Mouse (Mus musculus): ENCODE results near the gene Gm21992. TPM values are rescaled to one million over a fixed set of nuclear protein-coding genes. Genes with fewer than 3 reads are reported as not detected.
A peak's percentile ranks its signal among the peaks of the same experiment; 100 is the strongest.
"Not testable (repeated sequence)": the region's sequence is repeated elsewhere in the genome, so short reads cannot be mapped to it uniquely, and the experiment has no call there.

Gm21992 gene
- polyA plus RNA-seq, 1 experiment: 32.0 TPM

- H3K36me3 ChIP-seq (ENCODE audit: control insufficient read depth, insufficient read depth, low read length): no peaks in the 10 kb centered on the region
- peak; percentile 34 for DNase-seq
- H3K27me3 ChIP-seq (replicated peaks; ENCODE audit: control insufficient read depth, insufficient read depth, low read length): no peaks in the 10 kb centered on the region
- H3K27ac ChIP-seq (ENCODE audit: insufficient read depth, low read depth, low read length): no peak overlapping the region
- 86% methylated on average over 5 of the region's 6 CpGs for WGBS
- TF ChIP-seq CTCF (conservative IDR thresholded peaks at IDR 0.05; ENCODE audit: insufficient read depth, insufficient read length, low read depth, low read length) (peak; percentile 49), POLR2A (IDR thresholded peaks at IDR 0.05; ENCODE audit: low read depth, low read length) (no peak)
- no peak overlapping the region for H3K4me3 ChIP-seq (ENCODE audit: insufficient read depth, low read depth, low read length)
- peaks cover 16% of the 10 kb centered on the region for H3K4me1 ChIP-seq (ENCODE audit: control insufficient read depth, insufficient read depth, low read length)
These were observed 1.6 kb upstream of the Gm21992 start for GRCm38 (mm10) chr19:4813015-4813414.

- DNase-seq; H3K4me3 ChIP-seq (ENCODE audit: insufficient read depth, low read depth, low read length); H3K36me3 ChIP-seq (ENCODE audit: control insufficient read depth, insufficient read depth, low read length); H3K27ac ChIP-seq (ENCODE audit: insufficient read depth, low read depth, low read length); H3K27me3 ChIP-seq (replicated peaks; ENCODE audit: control insufficient read depth, insufficient read depth, low read length): not testable (repeated sequence)
- H3K4me1 ChIP-seq (ENCODE audit: control insufficient read depth, insufficient read depth, low read length): peaks cover 14% of the 10 kb centered on the region
- 74% methylated on average over 8 of the region's 8 CpGs for WGBS
These were observed 1.0 kb upstream of the Gm21992 start for GRCm38 (mm10) chr19:4812334-4812949.

GRCm38 (mm10) chr19:4811909-4812242 lies 464 bp upstream of the Gm21992 start:
- Histone ChIP-seq H3K36me3 (ENCODE audit: control insufficient read depth, insufficient read depth, low read length) (no peaks in the 10 kb centered on the region), H3K4me3 (ENCODE audit: insufficient read depth, low read depth, low read length) (peak overlapping the region; percentile 75), H3K27me3 (replicated peaks; ENCODE audit: control insufficient read depth, insufficient read depth, low read length) (no peaks in the 10 kb centered on the region), H3K27ac (ENCODE audit: insufficient read depth, low read depth, low read length) (peak overlapping the region; percentile 85), H3K4me1 (ENCODE audit: control insufficient read depth, insufficient read depth, low read length) (peaks cover 11% of the 10 kb centered on the region; the same call in 1 of the 2 replicates)
- WGBS: 2% methylated on average over 12 of the region's 12 CpGs
- no peak for TF ChIP-seq POLR2A (IDR thresholded peaks at IDR 0.05; ENCODE audit: low read depth, low read length)
- no peak for TF ChIP-seq CTCF (conservative IDR thresholded peaks at IDR 0.05; ENCODE audit: insufficient read depth, insufficient read length, low read depth, low read length)
- no peak for DNase-seq

- no peaks in the 10 kb centered on the region for H3K27me3 ChIP-seq (replicated peaks; ENCODE audit: control insufficient read depth, insufficient read depth, low read length)
- H3K4me1 ChIP-seq (ENCODE audit: control insufficient read depth, insufficient read depth, low read length): peaks cover 11% of the 10 kb centered on the region; the same call in 1 of the 2 replicates
- H3K36me3 ChIP-seq (ENCODE audit: control insufficient read depth, insufficient read depth, low read length): no peaks in the 10 kb centered on the region
- peak overlapping the region; percentile 91 for H3K27ac ChIP-seq (ENCODE audit: insufficient read depth, low read depth, low read length)
- DNase-seq: no peak
- peak overlapping the region; percentile 70 for H3K4me3 ChIP-seq (ENCODE audit: insufficient read depth, low read depth, low read length)
- under 1% methylated on average over 17 of the region's 17 CpGs for WGBS
- TF ChIP-seq POLR2A (IDR thresholded peaks at IDR 0.05; ENCODE audit: low read depth, low read length) (no peak), CTCF (conservative IDR thresholded peaks at IDR 0.05; ENCODE audit: insufficient read depth, insufficient read length, low read depth, low read length) (no peak)
These were observed 708 bp downstream of the Gm21992 start for GRCm38 (mm10) chr19:4810746-4811062.

GRCm38 (mm10) chr19:4810309-4810708 lies 1.1 kb downstream of the Gm21992 start:
- Histone ChIP-seq H3K27ac (ENCODE audit: insufficient read depth, low read depth, low read length) (peak overlapping the region; percentile 19; the same call in 1 of the 2 replicates), H3K4me3 (ENCODE audit: insufficient read depth, low read depth, low read length) (peak overlapping the region; percentile 70), H3K4me1 (ENCODE audit: control insufficient read depth, insufficient read depth, low read length) (peaks cover 11% of the 10 kb centered on the region; the same call in 1 of the 2 replicates), H3K36me3 (ENCODE audit: control insufficient read depth, insufficient read depth, low read length) (no peaks in the 10 kb centered on the region), H3K27me3 (replicated peaks; ENCODE audit: control insufficient read depth, insufficient read depth, low read length) (no peaks in the 10 kb centered on the region)
- no peak for TF ChIP-seq CTCF (conservative IDR thresholded peaks at IDR 0.05; ENCODE audit: insufficient read depth, insufficient read length, low read depth, low read length)
- WGBS: under 1% methylated on average over 14 of the region's 14 CpGs
- DNase-seq: no peak

DNA sequence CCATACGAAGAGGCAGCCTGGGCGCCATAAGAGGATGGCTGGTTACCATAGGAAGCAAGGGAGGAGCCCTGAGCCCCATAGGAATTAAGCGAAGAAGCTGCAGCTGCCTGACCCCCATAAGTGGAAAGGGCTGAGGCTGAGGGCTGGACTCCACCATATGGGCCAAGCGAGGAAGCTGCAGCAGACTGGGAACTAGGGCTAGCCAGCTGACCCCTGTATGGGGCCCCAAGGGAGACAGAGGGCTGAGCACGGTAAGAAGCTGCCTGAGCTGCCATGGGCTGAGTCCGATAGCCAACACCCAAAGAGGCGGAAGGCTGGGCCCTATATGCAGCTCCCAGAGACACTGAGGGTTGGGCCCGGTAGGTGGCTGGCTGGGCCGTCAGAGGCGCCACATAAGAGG lies 8.1 kb downstream of the Gm21992 start:
- no peaks in the 10 kb centered on the region; the same call in 1 of the 2 replicates for H3K4me1 ChIP-seq (ENCODE audit: control insufficient read depth, insufficient read depth, low read length)
- TF ChIP-seq POLR2A (IDR thresholded peaks at IDR 0.05; ENCODE audit: low read depth, low read length) (no peak), CTCF (conservative IDR thresholded peaks at IDR 0.05; ENCODE audit: insufficient read depth, insufficient read length, low read depth, low read length) (no peak)
- no peaks in the 10 kb centered on the region for H3K27me3 ChIP-seq (replicated peaks; ENCODE audit: control insufficient read depth, insufficient read depth, low read length)
- no peak overlapping the region for H3K4me3 ChIP-seq (ENCODE audit: insufficient read depth, low read depth, low read length)
- no peak overlapping the region for H3K27ac ChIP-seq (ENCODE audit: insufficient read depth, low read depth, low read length)
- H3K36me3 ChIP-seq (ENCODE audit: control insufficient read depth, insufficient read depth, low read length): no peaks in the 10 kb centered on the region; the same call in 1 of the 2 replicates
- 81% methylated on average over 10 of the region's 10 CpGs for WGBS
- no peak for DNase-seq

- DNase-seq: no peak
- WGBS: 92% methylated on average over 7 of the region's 7 CpGs
- TF ChIP-seq CTCF (conservative IDR thresholded peaks at IDR 0.05; ENCODE audit: insufficient read depth, insufficient read length, low read depth, low read length) (no peak), POLR2A (IDR thresholded peaks at IDR 0.05; ENCODE audit: low read depth, low read length) (no peak)
- Histone ChIP-seq H3K4me1 (ENCODE audit: control insufficient read depth, insufficient read depth, low read length) (no peaks in the 10 kb centered on the region; the same call in 1 of the 2 replicates), H3K27ac (ENCODE audit: insufficient read depth, low read depth, low read length) (no peak overlapping the region), H3K4me3 (ENCODE audit: insufficient read depth, low read depth, low read length) (no peak overlapping the region), H3K36me3 (ENCODE audit: control insufficient read depth, insufficient read depth, low read length) (no peaks in the 10 kb centered on the region; the same call in 1 of the 2 replicates), H3K27me3 (replicated peaks; ENCODE audit: control insufficient read depth, insufficient read depth, low read length) (no peaks in the 10 kb centered on the region)
These were observed 8.7 kb downstream of the Gm21992 start for GRCm38 (mm10) chr19:4802691-4803091.

Measured in kidney, adult 2 months (tissue).